ENCODE assay signal across 10 mouse cellular contexts in the genomic region with DNA sequence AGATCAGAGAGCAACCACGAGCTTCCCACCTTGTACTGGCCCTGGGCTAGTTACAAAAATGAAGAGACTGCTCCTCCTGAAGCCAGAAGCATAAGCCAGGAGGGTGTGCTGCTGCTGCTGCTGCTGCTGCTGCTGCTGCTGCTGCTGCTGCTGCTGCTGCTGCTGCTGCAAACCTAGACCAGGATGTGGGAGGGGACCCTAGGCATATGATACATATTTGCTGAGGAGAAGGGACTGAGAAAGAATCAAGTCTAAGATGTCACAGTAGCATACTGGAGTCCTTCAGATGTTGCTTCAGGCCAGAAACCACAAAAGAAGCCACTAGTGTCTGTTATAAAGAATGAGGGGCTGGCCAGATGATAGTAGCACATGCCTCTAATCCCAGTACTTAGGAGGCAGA. TPM values are rescaled to one million over a fixed set of nuclear protein-coding genes. Genes with fewer than 3 reads are reported as not detected.
DNase-seq lines count a peak whose midpoint lies in the region; ATAC-seq and TF ChIP-seq lines count a peak whose summit lies in the region.
"Had no signal": no experiment of that assay in that cellular context is flagged by ENCODE, and none has a peak within 500 bp of the region (broad histone marks: within the 10 kb centered on the region; RNA-seq: fewer than 3 reads in every experiment).

No protein-coding gene starts in this region.

- H3K9me3 ChIP-seq in embryonic facial prominence, embryonic 15.5 days (replicated peaks), result no peaks in the 10 kb centered on the region

- no peak for DNase-seq in layer of hippocampus, adult 2 months (ENCODE audit: low spot score in 2 of 2)
- DNase-seq in layer of hippocampus, postnatal 14 days (ENCODE audit: low spot score in 2 of 2), result no peak
- peak; percentile 61 for DNase-seq in T-cell, adult 2 months (ENCODE audit: low spot score)
- DNase-seq in adrenal gland, postnatal 14 days, result no peak
- DNase-seq in adrenal gland, adult 2 months, result no peak
- DNase-seq: cerebellum, postnatal 25 days had no signal

- no peak overlapping the region for H3K4me3 ChIP-seq in layer of hippocampus, adult 2 months
- H3K4me3 ChIP-seq in embryonic facial prominence, embryonic 15.5 days (replicated peaks), result no peak overlapping the region

- H3K4me2 ChIP-seq in embryonic facial prominence, embryonic 15.5 days (replicated peaks), result peak overlapping the region; percentile 11; the same call in 1 of the 2 replicates

- no peaks in the 10 kb centered on the region for H3K27me3 ChIP-seq in embryonic facial prominence, embryonic 15.5 days

- 9% methylated on average over 1 of the region's 1 CpGs for WGBS in embryonic facial prominence, embryonic 15.5 days

- TF ChIP-seq CTCF in layer of hippocampus, adult 2 months (conservative IDR thresholded peaks at IDR 0.05), result no peak

- ATAC-seq in embryonic facial prominence, embryonic 15.5 days (ENCODE audit: insufficient number of reproducible peaks, low FRiP score, low TSS enrichment, low read depth), result no peak
- peak; percentile 5 for ATAC-seq in megakaryocyte, adult 5-6 weeks (ENCODE audit: poor library complexity, severe bottlenecking)

- peaks cover 27% of the 10 kb centered on the region for H3K4me1 ChIP-seq in embryonic facial prominence, embryonic 15.5 days

- H3K36me3 ChIP-seq in embryonic facial prominence, embryonic 15.5 days, result no peaks in the 10 kb centered on the region

- H3K9ac ChIP-seq in embryonic facial prominence, embryonic 15.5 days, result no peak overlapping the region

- H3K27ac ChIP-seq in layer of hippocampus, adult 2 months, result peak overlapping the region; percentile 59; the same call in 1 of the 2 replicates
- H3K27ac ChIP-seq in embryonic facial prominence, embryonic 15.5 days (replicated peaks), result peak overlapping the region; percentile 73

RNA-seq across cellular contexts. Expression of gene Cdc42, which starts 10.7 kb away (rescaled TPM):
- 100 to 1,000 TPM; 300 to 303 TPM for total RNA-seq in layer of hippocampus, adult 2 months (2021)
- total RNA-seq in layer of hippocampus, postnatal 14 days (2021), result 100 to 1,000 TPM; 401 to 404 TPM
- 672 and 685 TPM in 2 replicates for polyA plus RNA-seq in embryonic facial prominence, embryonic 15.5 days (2015; fragmentation: Nextera tagmentation; extraction: Ambion mirVana)
- total RNA-seq in megakaryocyte, adult 5-6 weeks (2015), result 1,134 and 1,141 TPM in 2 replicates
- total RNA-seq in megakaryocyte, adult 5-6 weeks (2017), result 1,082 and 1,090 TPM in 2 replicates
- total RNA-seq in adrenal gland, postnatal 14 days (2021), result 355 and 372 TPM in 2 replicates
- 100 to 1,000 TPM; 419 to 486 TPM for total RNA-seq in adrenal gland, adult 2 months (2021)
- polyA plus RNA-seq in adrenal gland, adult 2 months (2012; rRNA removed), result 23.1 and 24.7 TPM in 2 replicates

RNA-seq across cellular contexts. Expression of gene Cela3a, which starts 41.4 kb away (rescaled TPM):
- total RNA-seq in layer of hippocampus, adult 2 months (2021), result not detected
- total RNA-seq in layer of hippocampus, postnatal 14 days (2021), result not detected
- not detected in 2 replicates for polyA plus RNA-seq in embryonic facial prominence, embryonic 15.5 days (2015; fragmentation: Nextera tagmentation; extraction: Ambion mirVana)
- total RNA-seq in megakaryocyte, adult 5-6 weeks (2015), result not detected in 2 replicates
- total RNA-seq in megakaryocyte, adult 5-6 weeks (2017), result not detected in 2 replicates
- not detected in 2 replicates for total RNA-seq in adrenal gland, postnatal 14 days (2021)
- not detected for total RNA-seq in adrenal gland, adult 2 months (2021)
- polyA plus RNA-seq in adrenal gland, adult 2 months (2012; rRNA removed), result not detected in 2 replicates
- total RNA-seq: gastrocnemius, postnatal 25 days; left cerebral cortex, adult 18-20 months had no signal
